Mouse (Mus musculus) B cell, adult 67 days (primary cell): ENCODE data around the gene Dyx1c1. TPM values are rescaled to one million over a fixed set of nuclear protein-coding genes. Genes with fewer than 3 reads are reported as not detected.

Experiments used
- total RNA-seq, 2 experiments: library from RNA; stranded (reverse); gene quantifications; 4 replicates each; pipeline ENCODE4 v1.2.4; 2023

Dyx1c1 gene
- total RNA-seq, result under 1 TPM in 1 of 2 experiments, not detected in 1; 0.44 TPM

GRCm38 (mm10) chr9:72958521-72959450 is at the start of gene Dyx1c1, which contains the start of gene Gm44503:
Gene Dyx1c1, plus strand, starts transcription at chr9:72958785.
Gene Gm44503, plus strand, starts transcription at chr9:72958852.

GRCm38 (mm10) chr9:72925021-72925934 is 33.3 kb upstream of the Dyx1c1 start, which contains the start of gene Pygo1:
Gene Pygo1, plus strand, starts transcription at chr9:72925645.

GRCm38 (mm10) chr9:72985250-72986220 is 26.9 kb downstream of the Dyx1c1 start, which contains the start of the genes Ccpg1os and Ccpg1:
Gene Ccpg1os, minus strand, starts transcription at chr9:72985382.
Gene Ccpg1, plus strand, starts transcription at chr9:72985429.

Other genes starting within 250 kb of the Dyx1c1 start
- gene Prtg, start 151.9 kb upstream of the Dyx1c1 start, total RNA-seq, result under 1 TPM; 0.35 to 0.68 TPM
- not detected for gene Pygo1, start 33.1 kb upstream of the Dyx1c1 start, total RNA-seq
- not detected for gene Gm44503, start 67 bp downstream of the Dyx1c1 start, total RNA-seq
- gene Ccpg1os, start 26.6 kb downstream of the Dyx1c1 start, total RNA-seq, result 1 to 10 TPM; 3.9 to 4.3 TPM
- gene Ccpg1, start 26.6 kb downstream of the Dyx1c1 start, total RNA-seq, result 10 to 100 TPM; 44.8 to 50.0 TPM
- gene Pigb, start 81.6 kb downstream of the Dyx1c1 start, total RNA-seq, result 10 to 100 TPM; 12.7 to 21.8 TPM
- 10 to 100 TPM; 14.1 to 15.2 TPM for gene Rab27a, start 86.1 kb downstream of the Dyx1c1 start, total RNA-seq
- gene Khdc3, start 143.1 kb downstream of the Dyx1c1 start, total RNA-seq, result 1 to 10 TPM; 1.6 to 1.7 TPM
- gene Gm20509, start 143.7 kb downstream of the Dyx1c1 start, total RNA-seq, result not detected
- gene Rsl24d1, start 154.6 kb downstream of the Dyx1c1 start, total RNA-seq, result 10 to 100 TPM; 67.1 to 67.8 TPM